Mouse (Mus musculus): Measurements from ENCODE around the gene Gm20388. TPM values are rescaled to one million over a fixed set of nuclear protein-coding genes. Genes with fewer than 3 reads are reported as not detected.
"Not testable (repeated sequence)": the region's sequence is repeated elsewhere in the genome, so short reads cannot be mapped to it uniquely, and the experiment has no call there.

Gm20388 gene
- total RNA-seq, 2 experiments from 2014 or later, result 4.4 to 7.8 TPM

DNA sequence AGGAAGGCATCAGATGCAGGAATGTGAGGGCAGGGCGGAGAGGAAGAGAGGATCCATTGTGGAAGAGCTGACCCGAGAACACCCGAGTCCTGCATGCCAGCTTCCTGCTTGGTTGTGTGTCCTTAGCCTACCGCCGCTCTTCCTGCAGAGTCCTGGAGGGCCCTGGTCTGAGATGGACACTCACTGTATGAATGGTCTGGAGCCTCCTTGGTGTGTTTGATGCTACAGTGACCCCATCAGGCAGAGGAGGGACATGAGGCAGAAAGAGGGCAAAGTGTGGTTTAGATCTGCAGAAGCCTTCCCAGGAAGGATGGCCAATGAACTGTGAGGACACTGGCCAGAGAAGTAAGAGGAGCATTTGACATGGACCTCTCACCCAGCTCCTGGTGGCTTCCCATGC is 3244.5 kb downstream of the Gm20388 start:
- DNase-seq (ENCODE audit: low spot score in 2 of 2), result no peak

DNA sequence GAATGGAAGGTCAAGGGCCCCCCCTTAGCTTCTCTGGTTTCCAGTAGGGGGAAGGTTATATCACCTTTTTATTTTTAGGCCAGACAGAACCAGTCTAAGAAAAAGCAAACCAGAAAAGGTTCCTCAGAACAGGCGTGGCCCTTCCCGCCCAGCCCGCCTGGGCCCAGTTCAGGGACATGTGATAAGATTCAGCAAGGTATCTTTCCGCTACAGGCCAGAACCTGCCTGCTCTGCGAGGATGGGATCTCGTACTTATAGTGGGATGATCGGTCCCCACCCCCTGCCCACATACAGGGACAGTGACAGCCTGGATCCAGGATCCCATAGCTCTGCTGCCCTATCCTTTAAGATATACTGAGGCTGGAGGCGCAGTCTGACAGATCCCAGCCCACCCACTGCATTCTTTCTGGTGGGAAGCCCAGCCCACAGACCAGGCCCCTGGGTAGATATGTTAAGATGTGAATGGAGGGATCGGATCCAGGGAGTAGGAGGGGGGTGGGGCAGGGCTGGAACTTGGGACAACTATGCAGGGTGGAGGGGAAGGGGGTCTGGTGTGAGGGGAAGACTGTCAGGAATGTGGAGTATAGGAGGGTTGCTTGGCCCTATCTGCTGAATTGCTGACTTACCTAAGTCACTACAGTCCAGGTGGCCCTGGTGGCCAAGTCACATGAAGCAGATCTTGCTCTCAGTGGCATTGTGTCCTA is 3245.6 kb downstream of the Gm20388 start:
- no peak for DNase-seq (ENCODE audit: low spot score in 2 of 2)

DNA sequence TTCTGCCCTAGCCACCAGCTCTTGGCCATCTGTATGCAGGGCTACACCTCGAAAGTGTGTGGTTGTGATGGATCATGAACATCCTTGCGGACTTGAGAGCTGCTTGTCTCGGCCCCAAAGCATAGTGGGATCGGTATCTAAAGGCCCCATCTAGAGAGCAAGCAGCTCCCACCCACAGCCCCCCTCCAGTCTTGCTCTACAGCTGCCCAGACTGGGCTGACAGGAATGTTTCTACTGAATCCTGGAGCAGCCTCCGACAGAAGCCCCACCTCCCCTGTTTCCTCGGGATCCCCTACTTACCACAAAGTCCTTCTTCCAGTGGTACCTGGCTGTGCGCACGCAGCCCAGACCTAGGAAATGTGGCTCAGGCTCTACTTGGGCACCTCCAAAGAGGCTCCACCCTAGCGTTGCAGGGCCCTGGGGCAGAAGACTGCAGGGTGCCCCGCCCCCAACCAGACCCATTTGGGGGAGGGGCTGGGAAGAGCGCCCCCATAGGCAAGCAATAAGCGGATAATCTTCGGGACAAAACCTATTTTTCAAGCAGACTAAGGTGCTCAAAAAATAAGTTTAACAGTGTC is 3247.3 kb downstream of the Gm20388 start, which contains the start of gene Sult5a1:
TSS of gene Sult5a1 (minus strand) at position 428 of the 578 bp plus-strand sequence.
- no peak for DNase-seq (ENCODE audit: low spot score in 2 of 2)

GRCm38 (mm10) chr8:123181391-123181790 is 3270.8 kb downstream of the Gm20388 start:
- DNase-seq (ENCODE audit: low spot score in 2 of 2), result no peak

GRCm38 (mm10) chr8:123185566-123186409 is 3275.1 kb downstream of the Gm20388 start, which contains the start of gene Dpep1:
Gene Dpep1, plus strand, starts transcription at chr8:123186242.
- no peak for DNase-seq (ENCODE audit: low spot score in 2 of 2)

- DNase-seq (ENCODE audit: low spot score in 2 of 2), result no peak
Observed at GRCm38 (mm10) chr8:123188006-123188405, 3277.4 kb downstream of the Gm20388 start.

DNA sequence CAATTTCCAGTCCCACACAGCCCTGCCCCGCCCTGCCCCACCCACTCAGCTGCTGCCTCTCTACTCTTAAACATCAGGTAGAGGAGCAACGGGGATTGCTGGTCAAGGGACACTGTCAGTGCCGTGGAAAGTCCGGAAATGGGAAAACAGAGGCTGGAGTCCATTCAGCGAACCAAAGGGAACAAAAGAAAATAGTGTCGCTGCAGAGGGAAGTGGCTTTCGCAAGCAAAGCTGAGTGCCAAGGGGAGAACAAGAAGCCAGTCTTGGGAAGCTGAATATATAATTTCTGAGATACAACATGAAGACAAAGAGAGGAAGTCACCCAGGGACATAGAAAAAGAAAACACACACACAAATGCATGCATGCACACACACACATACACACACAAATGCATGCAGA is 3278.2 kb downstream of the Gm20388 start:
- DNase-seq (ENCODE audit: low spot score in 2 of 2), result no peak

GRCm38 (mm10) chr8:123190678-123191077 is 3280.0 kb downstream of the Gm20388 start:
- DNase-seq (ENCODE audit: low spot score in 2 of 2), result peak; percentile 79 to 81

DNA sequence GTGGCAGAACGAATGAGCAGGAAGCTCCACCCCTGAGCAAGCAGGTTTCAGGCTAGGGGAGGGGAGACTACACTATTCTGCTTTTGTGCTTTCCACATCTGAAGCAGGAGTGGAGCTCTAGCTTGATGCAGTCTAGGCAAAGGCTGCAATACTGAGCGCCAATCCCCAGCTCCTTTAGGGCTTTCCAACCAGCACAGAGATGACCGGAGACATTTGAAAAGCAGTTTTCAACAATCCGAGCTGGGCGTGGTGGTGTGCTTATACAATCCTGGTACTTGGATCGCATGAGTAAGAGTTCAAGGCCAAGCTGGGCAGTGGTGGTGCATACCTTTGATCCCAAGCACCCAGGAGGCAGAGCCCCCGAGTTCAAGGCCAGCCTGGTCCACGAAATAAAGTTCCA is 3281.3 kb downstream of the Gm20388 start:
- no peak for DNase-seq (ENCODE audit: low spot score in 2 of 2)

DNA sequence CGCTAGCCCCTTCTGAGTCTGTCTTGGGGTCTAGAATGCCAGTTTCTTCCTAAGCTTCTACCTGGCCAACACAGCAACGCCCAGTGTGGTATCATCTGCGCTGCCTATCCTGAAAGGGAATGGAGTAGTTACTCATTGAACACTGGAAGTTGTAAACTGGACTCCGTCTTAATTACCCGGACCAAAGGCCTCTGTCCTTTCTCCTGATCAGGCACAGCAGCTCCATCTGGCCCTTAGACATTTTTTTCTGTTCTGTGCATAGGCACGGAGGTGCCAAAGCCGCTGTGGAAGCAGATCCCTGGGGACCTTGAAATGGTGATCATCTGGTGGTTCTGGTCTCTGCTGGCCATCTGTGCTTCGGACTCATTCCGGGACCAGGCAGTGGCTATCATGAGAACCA is 3283.1 kb downstream of the Gm20388 start:
- DNase-seq (ENCODE audit: low spot score in 2 of 2), result no peak

- not testable (repeated sequence) for DNase-seq (ENCODE audit: low spot score in 2 of 2)
Observed at GRCm38 (mm10) chr8:123197016-123197415, 3286.4 kb downstream of the Gm20388 start.

DNA sequence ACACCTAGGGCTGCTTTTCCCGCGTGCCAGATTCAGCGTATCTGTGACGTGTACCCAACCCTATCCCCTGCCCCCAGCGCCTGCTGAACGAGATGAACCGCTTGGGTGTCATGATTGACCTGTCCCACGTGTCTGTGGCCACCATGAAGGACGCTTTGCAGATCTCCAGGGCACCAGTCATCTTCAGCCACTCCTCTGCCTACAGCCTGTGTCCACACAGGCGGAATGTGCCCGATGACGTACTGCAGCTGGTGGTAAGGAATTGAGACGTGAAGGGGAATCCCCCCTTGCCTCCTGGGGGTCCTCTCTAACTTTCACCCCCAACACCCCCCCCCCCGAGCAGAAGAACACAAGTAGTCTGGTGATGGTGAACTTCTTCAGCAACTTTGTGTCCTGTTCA is 3289.2 kb downstream of the Gm20388 start:
- DNase-seq (ENCODE audit: low spot score in 2 of 2), result no peak

DNA sequence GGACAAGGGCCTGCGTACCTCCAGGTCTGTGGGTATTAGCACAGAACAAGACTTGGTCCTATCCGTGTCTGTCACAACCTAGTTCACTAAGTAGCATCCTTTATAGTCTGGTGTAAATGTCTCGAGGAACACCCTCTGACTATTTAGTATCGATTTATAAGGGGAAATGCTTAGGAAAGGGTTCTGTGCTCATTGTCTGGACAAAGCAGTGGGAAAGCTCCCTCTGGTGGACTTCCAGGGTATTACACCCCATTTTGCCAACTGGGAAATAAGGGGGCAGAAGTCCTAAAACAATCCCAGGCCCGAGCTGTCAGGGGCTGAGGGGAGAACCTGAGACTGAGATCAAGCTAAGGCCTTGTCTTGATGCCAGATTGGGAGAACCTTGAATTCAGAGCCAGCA is 3291.6 kb downstream of the Gm20388 start:
- DNase-seq (ENCODE audit: low spot score in 2 of 2), result peak; percentile 66 to 83

GRCm38 (mm10) chr8:123203571-123203970 is 3292.9 kb downstream of the Gm20388 start:
- DNase-seq (ENCODE audit: low spot score in 2 of 2), result no peak

DNA sequence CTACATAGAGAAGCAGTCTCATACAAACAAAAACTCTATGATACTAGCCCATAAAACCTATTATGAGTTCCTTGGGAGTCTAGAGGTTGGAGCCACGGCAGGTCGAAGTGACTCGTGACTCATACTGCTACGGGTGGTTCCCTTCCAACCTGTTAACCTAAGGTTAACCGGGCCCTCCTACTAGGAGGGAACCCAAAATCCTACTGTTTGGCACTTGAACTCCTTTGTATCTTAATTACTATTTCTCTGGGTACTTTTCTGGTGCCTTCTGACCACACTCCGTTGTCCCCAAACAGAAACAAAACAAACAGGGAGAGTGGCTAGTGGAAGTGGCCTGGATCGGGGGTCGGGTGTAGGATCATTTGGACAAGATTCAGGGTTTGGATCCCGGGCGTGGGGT is 3301.2 kb downstream of the Gm20388 start:
- no peak for DNase-seq (ENCODE audit: low spot score in 2 of 2)

DNA sequence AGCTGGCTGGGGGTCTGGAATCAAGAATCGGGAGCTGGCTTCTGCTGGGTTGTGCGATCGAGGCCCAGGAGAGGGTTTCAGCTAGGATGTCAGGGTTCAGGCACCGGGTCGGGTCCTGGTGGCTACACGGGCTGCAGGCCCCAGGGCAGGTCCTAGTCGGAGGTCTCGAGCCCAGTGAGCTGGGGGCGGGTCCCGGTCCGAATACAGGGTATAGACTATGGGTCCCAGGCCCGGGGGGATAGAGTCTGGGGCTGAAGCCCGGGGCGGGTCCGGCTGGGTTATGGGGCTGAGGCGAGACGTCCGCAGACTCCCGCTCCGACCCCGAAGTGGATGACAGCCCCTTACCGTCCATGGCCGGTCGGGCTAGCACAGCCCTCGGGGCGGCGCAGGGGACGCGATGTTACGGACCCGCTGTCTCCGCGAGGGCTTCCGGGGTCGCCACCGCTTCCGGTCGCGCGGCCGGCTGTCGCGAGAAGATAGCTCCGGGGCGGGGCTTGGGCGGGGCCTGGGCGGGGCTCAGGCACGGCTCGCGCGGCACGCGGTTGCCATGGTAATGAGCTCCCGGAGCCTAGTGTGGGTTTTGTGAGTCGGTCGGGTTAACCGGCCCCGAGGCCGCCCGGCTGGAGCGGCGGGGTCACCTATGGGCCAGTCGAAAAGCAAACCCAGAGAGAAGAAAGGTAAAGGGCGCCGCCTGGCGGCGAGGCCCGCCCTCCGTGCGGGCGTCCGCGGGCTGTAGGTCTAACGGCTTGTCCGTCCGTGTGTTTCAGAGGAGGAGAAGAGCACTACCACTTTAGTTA is 3301.9 kb downstream of the Gm20388 start, which contains the start of the genes Chmp1a and Spata33:
TSS of gene Chmp1a (minus strand) at position 443 of the 797 bp plus-strand sequence.
TSS of gene Spata33 (plus strand) at position 512 of the 797 bp plus-strand sequence.
- DNase-seq (ENCODE audit: low spot score in 2 of 2), result peak; percentile 82 to 86

DNA sequence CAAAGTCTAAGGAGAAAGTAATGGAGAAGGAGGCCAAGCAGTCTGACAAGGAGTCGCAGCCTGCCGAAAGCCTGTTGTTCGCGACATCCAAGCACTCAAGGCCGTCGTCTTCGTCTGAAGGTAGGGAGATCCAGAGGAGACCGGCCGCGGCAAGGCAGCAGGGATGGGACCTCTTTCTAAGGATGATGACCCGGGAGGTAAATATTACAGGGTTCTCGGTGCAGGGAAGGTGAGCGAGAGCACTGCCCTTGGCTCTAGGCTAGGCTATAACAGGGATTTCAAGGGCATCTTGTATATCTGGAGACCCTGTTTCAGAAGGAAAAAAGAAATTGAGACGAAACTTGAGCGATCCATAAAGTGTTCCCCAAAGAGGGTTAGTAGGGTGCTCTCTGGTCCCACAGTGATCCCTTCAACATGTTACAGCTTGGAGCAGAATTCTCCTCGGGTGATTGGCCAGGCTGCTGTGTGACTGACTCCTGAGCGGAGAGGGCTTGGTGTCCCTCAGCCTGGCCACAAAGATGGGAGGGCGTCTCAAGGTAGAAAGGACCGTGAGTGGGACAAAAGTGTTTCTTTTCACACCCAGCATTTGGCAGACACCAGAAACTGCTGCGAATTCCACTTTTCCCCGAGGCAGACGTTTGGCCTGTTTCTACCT is 3302.6 kb downstream of the Gm20388 start:
- DNase-seq (ENCODE audit: low spot score in 2 of 2), result no peak

GRCm38 (mm10) chr8:123215430-123215829 is 3304.8 kb downstream of the Gm20388 start:
- no peak for DNase-seq (ENCODE audit: low spot score in 2 of 2)

- no peak for DNase-seq (ENCODE audit: low spot score in 2 of 2)
Observed at GRCm38 (mm10) chr8:123220917-123221316, 3310.3 kb downstream of the Gm20388 start.
